Mouse (Mus musculus) heart, postnatal 0 days (tissue): ENCODE data around the gene Prtg.

Source experiments
- CTCF ChIP-seq: IDR thresholded peaks from 2 replicates; pipeline ENCODE4 v1.5.1; 2016; ENCODE audit warnings: antibody characterized with exemption, control low read depth, low read depth
- EP300 ChIP-seq: IDR thresholded peaks from 2 replicates; pipeline ENCODE4 v1.6.1; 2016; ENCODE audit warnings: antibody characterized with exemption, low read depth

- TF ChIP-seq CTCF, result no peak
- TF ChIP-seq EP300, result no peak
Observed at GRCm38 (mm10) chr9:72851541-72851940, 44.9 kb downstream of the Prtg start.
